Mouse (Mus musculus) hindbrain, embryonic 14.5 days (tissue): ENCODE measurements at regions not wholly inside any gene's neighbourhood (a gene's known extent, or its start where the extent isn't known, plus 50 kb on each side); places are given as distances from the start of the nearest gene placed in this dataset.

Source experiments
- ATAC-seq: fragments of 200-750 bp; cut with Nextera tagmentation; 2 replicates; pipeline ENCODE4 v1.8.0; 2017; ENCODE audit warnings: moderate number of reproducible peaks, mild to moderate bottlenecking, moderate TSS enrichment, moderate library complexity; ENCODE audit not compliant: low FRiP score
- DNase-seq: peaks from one replicate; pipeline ENCODE4 v3.0.0-alpha.2; 2015; ENCODE audit warnings: low spot score
- H3K27ac ChIP-seq: fragments of 300-500 bp; sonication (generic); 2 replicates; pipeline ENCODE4 v1.5.1; 2014; ENCODE audit warnings: mild to moderate bottlenecking, moderate library complexity
- H3K27me3 ChIP-seq: fragments of 300-500 bp; sonication (generic); 2 replicates; pipeline ENCODE4 v1.6.1; 2014; ENCODE audit warnings: mild to moderate bottlenecking, low read length, mixed read lengths; ENCODE audit not compliant: control insufficient read depth, insufficient read depth
- H3K36me3 ChIP-seq: fragments of 300-500 bp; sonication (generic); replicated peaks from 2 replicates; pipeline ENCODE4 v1.6.1; 2014; ENCODE audit not compliant: control insufficient read depth, insufficient read depth
- H3K4me1 ChIP-seq: fragments of 300-500 bp; sonication (generic); replicated peaks from 2 replicates; pipeline ENCODE4 v1.6.1; 2014; ENCODE audit warnings: antibody characterized with exemption, low read length, mixed read lengths; ENCODE audit not compliant: control insufficient read depth, insufficient read depth
- H3K4me2 ChIP-seq: fragments of 300-500 bp; sonication (generic); replicated peaks from 2 replicates; pipeline ENCODE4 v1.6.1; 2014; ENCODE audit warnings: mild to moderate bottlenecking, moderate library complexity
- H3K4me3 ChIP-seq: fragments of 300-500 bp; sonication (generic); replicated peaks from 2 replicates; pipeline ENCODE4 v1.5.1; 2014; ENCODE audit warnings: mild to moderate bottlenecking, low read length
- H3K9ac ChIP-seq: fragments of 300-500 bp; sonication (generic); 2 replicates; pipeline ENCODE4 v1.6.1; 2014
- H3K9me3 ChIP-seq: fragments of 300-500 bp; sonication (generic); 2 replicates; pipeline ENCODE4 v1.6.1; 2016; ENCODE audit warnings: low read length; ENCODE audit not compliant: control insufficient read depth
- WGBS: fragments of 180-500 bp; shearing (Covaris S2); extraction: QIAGEN DNeasy Blood & Tissue Kit; methylation state at CpG from one replicate; pipeline ENCODE4 v1.1.7; 2014; 5-methylcytosine and 5-hydroxymethylcytosine counted together

DNA sequence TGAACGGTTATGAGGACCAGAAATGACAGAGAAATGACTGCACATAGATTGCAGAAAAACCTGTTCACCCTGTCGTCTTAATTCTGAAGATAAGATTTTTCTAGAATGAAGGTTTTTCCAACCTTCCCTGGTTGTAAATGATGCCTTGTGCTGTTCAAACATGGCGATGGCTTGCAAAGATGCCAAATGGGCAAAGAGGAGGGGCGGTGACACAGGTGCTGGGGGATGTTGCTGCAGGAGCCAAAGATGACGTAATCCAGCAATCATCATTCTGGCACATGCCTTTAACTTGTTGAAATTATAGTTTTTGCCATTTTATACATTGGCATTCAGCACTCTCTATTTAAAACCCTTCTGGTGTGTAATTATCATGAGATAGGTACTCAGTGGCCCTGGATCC is 263.8 kb downstream of the Gm9195 start:
- Histone ChIP-seq H3K4me2 (no peak overlapping the region), H3K27ac (no peak overlapping the region), H3K27me3 (no peaks in the 10 kb centered on the region), H3K36me3 (no peaks in the 10 kb centered on the region), H3K4me3 (no peak overlapping the region), H3K9me3 (no peaks in the 10 kb centered on the region), H3K4me1 (no peaks in the 10 kb centered on the region), H3K9ac (no peak overlapping the region)
- 70% methylated on average over 5 of the region's 5 CpGs for WGBS
- DNase-seq (no peak), ATAC-seq (no peak)

DNA sequence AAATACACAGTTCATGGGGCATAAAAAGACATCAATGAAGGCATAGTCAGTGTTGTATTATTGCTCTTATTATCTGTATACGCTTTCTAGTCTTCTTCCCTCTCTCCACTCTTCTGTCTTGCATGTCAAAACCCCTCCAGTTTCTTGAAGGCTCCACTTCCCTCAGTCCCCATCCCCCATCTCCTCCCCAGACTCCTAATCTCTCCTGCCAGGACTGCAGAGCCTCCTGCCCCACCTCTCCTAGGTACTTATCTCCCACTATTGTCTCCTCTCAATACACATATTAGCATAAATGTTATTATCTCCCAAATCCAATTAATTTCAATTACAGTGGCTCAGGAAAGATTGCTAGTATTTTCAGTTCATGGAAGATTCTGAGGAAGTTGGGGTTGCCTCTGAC is 264.2 kb downstream of the Gm9195 start:
- no peak for DNase-seq
- ATAC-seq: no peak
- Histone ChIP-seq H3K9ac (no peak overlapping the region), H3K36me3 (no peaks in the 10 kb centered on the region), H3K4me2 (no peak overlapping the region), H3K9me3 (no peaks in the 10 kb centered on the region), H3K27ac (no peak overlapping the region), H3K4me3 (no peak overlapping the region), H3K4me1 (no peaks in the 10 kb centered on the region), H3K27me3 (no peaks in the 10 kb centered on the region)
- 72% methylated on average over 1 of the region's 1 CpGs for WGBS

DNA sequence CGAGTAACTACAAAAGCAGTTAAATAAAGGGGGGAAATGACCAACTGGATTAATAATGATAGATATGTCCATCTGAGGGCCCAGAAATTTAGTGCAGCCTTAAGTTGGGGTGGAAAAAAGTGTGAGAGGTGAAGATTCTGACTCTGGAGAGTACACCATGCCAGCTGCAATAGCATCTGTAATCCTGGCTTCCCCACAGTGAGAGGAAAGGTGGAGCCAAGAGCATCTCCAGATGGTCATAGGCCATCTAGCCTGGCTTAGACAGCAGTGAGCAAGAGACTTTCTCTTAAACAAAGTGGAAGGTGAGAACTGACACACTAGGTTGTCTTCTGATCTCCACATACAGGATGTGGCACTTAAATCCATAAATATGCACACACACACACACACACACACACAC is 264.7 kb downstream of the Gm9195 start:
- no peak for ATAC-seq
- Histone ChIP-seq H3K4me1 (no peaks in the 10 kb centered on the region), H3K36me3 (no peaks in the 10 kb centered on the region), H3K9me3 (no peaks in the 10 kb centered on the region), H3K9ac (no peak overlapping the region), H3K27me3 (no peaks in the 10 kb centered on the region), H3K27ac (no peak overlapping the region; the same call in 1 of the 2 replicates), H3K4me3 (no peak overlapping the region), H3K4me2 (no peak overlapping the region)
- no peak for DNase-seq
- WGBS: 85% methylated on average over 1 of the region's 1 CpGs

DNA sequence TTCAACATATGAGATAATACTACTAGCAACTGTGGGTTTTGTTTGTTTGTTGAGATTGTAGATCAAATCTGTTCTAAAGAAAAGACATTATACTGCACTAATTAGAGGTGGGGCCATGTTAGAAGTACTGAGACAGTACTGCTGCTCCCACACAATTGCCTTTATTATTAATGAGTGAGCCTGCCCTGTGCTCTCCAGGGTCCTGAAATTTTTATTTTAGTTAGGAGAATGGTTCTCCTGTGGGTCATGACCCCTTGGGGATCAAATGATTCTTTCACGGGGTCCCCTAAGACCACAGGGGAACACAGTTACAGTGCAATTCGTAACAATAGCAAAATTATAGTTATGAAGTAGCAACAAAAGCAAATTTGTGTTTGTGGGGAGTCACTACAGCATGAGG is 268.8 kb downstream of the Gm9195 start:
- no peaks in the 10 kb centered on the region for H3K36me3 ChIP-seq
- no peak overlapping the region for H3K4me2 ChIP-seq
- H3K9me3 ChIP-seq: no peaks in the 10 kb centered on the region
- no peak overlapping the region for H3K27ac ChIP-seq
- H3K27me3 ChIP-seq: no peaks in the 10 kb centered on the region
- H3K4me1 ChIP-seq: no peaks in the 10 kb centered on the region
- H3K4me3 ChIP-seq: no peak overlapping the region
- ATAC-seq: no peak
- no peak overlapping the region for H3K9ac ChIP-seq
- no peak for DNase-seq
- WGBS: 50% methylated on average over 2 of the region's 2 CpGs

DNA sequence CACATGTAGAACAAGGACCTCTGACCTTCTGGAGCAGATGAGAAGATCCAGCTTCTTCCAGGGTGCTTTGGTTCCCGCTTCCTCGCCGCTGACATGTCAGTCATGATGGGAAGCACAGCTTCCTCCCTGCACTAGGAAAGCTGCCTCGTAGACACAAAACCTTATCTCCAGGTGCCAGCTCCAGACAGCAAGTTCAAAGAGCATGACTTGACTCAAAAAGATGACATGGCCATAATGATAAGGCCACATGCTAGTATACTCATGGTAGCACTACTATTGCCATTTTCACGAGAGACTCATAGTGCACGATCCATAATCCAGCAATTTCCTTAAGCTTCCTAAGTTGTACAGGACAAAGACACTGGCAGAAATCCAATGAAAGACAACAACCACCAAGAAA is 272.1 kb downstream of the Gm9195 start:
- no peak overlapping the region for H3K4me3 ChIP-seq
- 95% methylated on average over 6 of the region's 6 CpGs for WGBS
- DNase-seq (no peak), ATAC-seq (no peak)
- no peak overlapping the region for H3K4me2 ChIP-seq
- H3K9me3 ChIP-seq: no peaks in the 10 kb centered on the region
- no peak overlapping the region for H3K9ac ChIP-seq
- no peaks in the 10 kb centered on the region for H3K4me1 ChIP-seq
- H3K27ac ChIP-seq: no peak overlapping the region
- no peaks in the 10 kb centered on the region for H3K36me3 ChIP-seq
- no peaks in the 10 kb centered on the region for H3K27me3 ChIP-seq

DNA sequence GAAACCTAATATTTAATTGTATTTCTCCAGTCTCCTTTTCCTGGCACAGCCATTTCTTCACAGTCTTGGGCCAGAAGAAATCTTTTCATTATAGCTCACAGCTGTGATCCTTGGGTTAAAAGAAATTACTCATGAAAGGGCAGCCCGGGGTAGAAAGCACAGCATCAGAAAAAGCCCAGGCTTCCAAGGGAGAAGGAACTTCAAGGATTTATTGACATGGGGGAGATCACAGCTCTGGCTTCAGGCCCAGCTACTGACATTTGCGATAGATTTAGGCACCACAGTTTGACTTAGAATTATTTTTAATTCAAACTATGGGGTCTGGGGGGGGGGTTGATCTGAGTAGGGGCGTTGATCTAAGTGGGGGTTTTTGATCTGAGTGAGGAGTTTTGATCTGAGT is 291.3 kb downstream of the Gm9195 start:
- WGBS: 71% methylated on average over 3 of the region's 3 CpGs
- H3K27ac ChIP-seq: no peak overlapping the region
- H3K27me3 ChIP-seq: no peaks in the 10 kb centered on the region
- H3K9me3 ChIP-seq: no peaks in the 10 kb centered on the region
- H3K4me1 ChIP-seq: 0 out of 2 replicates have a peak, but pooled peaks cover 3% of the 10 kb centered on the region
- no peak overlapping the region for H3K4me2 ChIP-seq
- no peak for DNase-seq
- H3K36me3 ChIP-seq: no peaks in the 10 kb centered on the region
- no peak overlapping the region for H3K9ac ChIP-seq
- ATAC-seq: no peak
- no peak overlapping the region for H3K4me3 ChIP-seq

DNA sequence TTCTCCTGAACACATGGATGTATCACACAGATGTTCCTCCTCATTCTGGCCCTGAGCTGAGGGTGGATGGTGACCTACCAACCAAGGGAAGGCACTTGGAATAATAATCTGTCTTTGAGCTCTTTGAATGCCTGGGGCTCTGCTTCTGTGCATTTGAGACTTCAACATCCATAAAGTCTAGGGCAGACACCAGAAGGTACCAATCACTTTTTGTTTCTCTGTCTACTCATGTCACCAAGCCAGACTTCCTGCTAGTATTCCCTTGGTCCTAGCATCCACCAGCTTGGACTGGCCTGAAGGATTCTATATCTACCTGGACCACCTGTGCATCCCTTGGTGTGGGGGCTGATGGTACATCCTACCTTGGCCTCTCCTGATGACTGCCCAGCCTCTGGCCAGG is 291.7 kb downstream of the Gm9195 start:
- no peaks in the 10 kb centered on the region for H3K27me3 ChIP-seq
- no peak overlapping the region for H3K4me2 ChIP-seq
- no peak overlapping the region for H3K9ac ChIP-seq
- DNase-seq: no peak
- no peak for ATAC-seq
- 0 out of 2 replicates have a peak, but pooled peaks cover 4% of the 10 kb centered on the region for H3K4me1 ChIP-seq
- no peaks in the 10 kb centered on the region for H3K36me3 ChIP-seq
- no peak overlapping the region for H3K4me3 ChIP-seq
- H3K9me3 ChIP-seq: no peaks in the 10 kb centered on the region
- no peak overlapping the region for H3K27ac ChIP-seq

DNA sequence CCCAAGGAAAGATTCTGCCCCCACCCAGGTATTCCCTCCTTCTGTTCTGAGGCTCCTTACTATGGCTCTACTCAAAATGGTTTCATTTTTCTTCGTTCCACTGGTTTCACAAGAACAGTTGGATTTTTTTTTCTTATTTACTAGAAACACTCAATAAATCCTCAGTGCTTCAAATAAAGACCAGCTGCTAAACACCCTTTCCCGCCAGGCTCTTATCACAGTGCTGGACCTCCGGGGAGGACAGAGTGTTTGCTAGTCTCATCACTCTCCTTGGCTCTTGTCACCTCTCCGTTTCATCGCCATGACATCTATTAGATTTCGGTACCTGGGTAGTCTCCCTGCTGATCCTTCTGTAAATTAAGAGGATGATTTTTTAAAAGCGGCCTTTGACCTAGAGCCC is 293.7 kb downstream of the Gm9195 start:
- no peaks in the 10 kb centered on the region for H3K36me3 ChIP-seq
- DNase-seq (no peak), ATAC-seq (no peak)
- 0 out of 2 replicates have a peak, but pooled peaks cover 4% of the 10 kb centered on the region for H3K4me1 ChIP-seq
- no peak overlapping the region for H3K4me3 ChIP-seq
- H3K9ac ChIP-seq: no peak overlapping the region
- no peak overlapping the region for H3K27ac ChIP-seq
- H3K4me2 ChIP-seq: no peak overlapping the region
- no peaks in the 10 kb centered on the region for H3K9me3 ChIP-seq
- no peaks in the 10 kb centered on the region for H3K27me3 ChIP-seq
- 51% methylated on average over 7 of the region's 7 CpGs for WGBS

DNA sequence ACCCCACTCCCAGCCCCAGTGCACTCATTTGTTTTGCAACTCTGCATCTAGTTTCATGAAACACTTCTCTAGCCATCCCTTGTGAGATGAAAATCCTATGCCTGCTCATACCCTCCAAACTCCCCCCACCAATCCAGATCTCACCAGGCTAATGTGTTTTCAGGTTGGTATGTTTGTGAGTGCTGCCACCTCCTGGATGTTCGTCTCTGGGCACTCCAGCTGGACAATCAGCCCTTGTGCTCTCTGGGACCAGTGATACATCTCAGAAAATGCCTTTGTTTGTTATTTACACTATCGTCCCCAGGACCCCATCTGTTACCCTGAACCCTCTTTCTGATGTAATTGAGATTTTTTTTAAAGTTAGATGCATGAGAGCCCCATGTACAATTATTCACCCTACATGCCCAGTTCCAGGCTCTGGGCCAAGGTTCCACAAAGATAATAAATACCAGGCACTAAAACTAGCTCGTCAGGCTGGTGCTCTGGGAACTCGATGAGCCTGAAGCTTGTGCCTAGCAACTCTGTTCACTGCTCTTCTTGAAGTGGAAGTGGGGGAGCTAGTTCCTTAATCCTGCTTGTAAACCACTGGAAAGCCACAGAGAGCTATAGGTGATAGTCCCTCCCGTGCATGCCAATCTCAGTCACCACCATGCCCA is 304.2 kb downstream of the Gm9195 start:
- ATAC-seq: peak; percentile 66; the same call in 1 of the 2 replicates
- no peak overlapping the region for H3K4me3 ChIP-seq

DNA sequence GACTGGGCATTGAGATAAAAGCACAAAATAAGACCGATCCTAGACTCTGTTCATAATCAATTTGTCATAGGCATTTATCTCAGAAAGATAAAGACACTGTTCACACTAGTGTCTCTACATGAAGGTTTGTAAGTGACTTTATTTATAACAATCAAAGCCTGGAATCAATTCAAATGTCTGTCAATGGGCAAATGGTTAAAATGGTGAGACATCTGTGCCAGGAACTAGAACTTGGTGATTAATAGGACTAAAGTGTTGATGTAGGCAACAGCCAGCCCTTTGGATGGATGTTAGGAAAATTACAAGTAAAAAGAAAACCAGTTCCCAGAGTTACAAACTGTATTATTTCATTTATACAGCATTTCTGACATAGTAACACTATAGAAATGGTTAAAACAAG is 315.9 kb downstream of the Gm9195 start:
- 75% methylated on average over 1 of the region's 1 CpGs for WGBS
- Histone ChIP-seq H3K4me2 (no peak overlapping the region), H3K4me1 (no peaks in the 10 kb centered on the region)

More for the DNA sequence above, 304.2 kb downstream of the Gm9195 start:
- no peaks in the 10 kb centered on the region for H3K27me3 ChIP-seq
- H3K36me3 ChIP-seq: no peaks in the 10 kb centered on the region
- H3K4me2 ChIP-seq: no peak overlapping the region
- peak; percentile 72 for DNase-seq
- H3K4me1 ChIP-seq: no peaks in the 10 kb centered on the region
- H3K9ac ChIP-seq: no peak overlapping the region
- H3K9me3 ChIP-seq: no peaks in the 10 kb centered on the region
- H3K27ac ChIP-seq: no peak overlapping the region
- WGBS: 26% methylated on average over 5 of the region's 5 CpGs

More for the DNA sequence above, 315.9 kb downstream of the Gm9195 start:
- DNase-seq (no peak), ATAC-seq (no peak)
- H3K27ac ChIP-seq: no peak overlapping the region
- H3K36me3 ChIP-seq: no peaks in the 10 kb centered on the region
- no peaks in the 10 kb centered on the region for H3K9me3 ChIP-seq
- no peak overlapping the region for H3K9ac ChIP-seq
- H3K27me3 ChIP-seq: no peaks in the 10 kb centered on the region
- no peak overlapping the region for H3K4me3 ChIP-seq
